Mouse (Mus musculus) MEL (cell line): ENCODE measurements around the gene Ccdc57.

Experiments
- CHD1 ChIP-seq: IDR thresholded peaks from 2 replicates; pipeline ENCODE4 v1.6.1; 2012; ENCODE audit warnings: low read depth, mild to moderate bottlenecking, inconsistent platforms, low read length, improper control_type of control experiment
- CTCF ChIP-seq, 3 experiments: IDR thresholded peaks in 2 of 3; conservative IDR thresholded peaks in 1 of 3; 2 replicates each; pipeline ENCODE4 v1.5.1; 2011 to 2012; ENCODE audit warnings: low read length in 3 of 3, low read depth in 2 of 3, mild to moderate bottlenecking in 2 of 3, improper control_type of control experiment in 1 of 3, inconsistent platforms in 1 of 3, mixed read lengths in 1 of 3, moderate library complexity in 1 of 3; ENCODE audit not compliant: control insufficient read depth in 1 of 3, insufficient read depth in 1 of 3, poor library complexity in 1 of 3, severe bottlenecking in 1 of 3
- ELF1 ChIP-seq: IDR thresholded peaks from 2 replicates; pipeline ENCODE4 v1.6.1; 2014; ENCODE audit warnings: low read depth, mild to moderate bottlenecking, inconsistent platforms, low read length, improper control_type of control experiment, moderate library complexity
- HCFC1 ChIP-seq: IDR thresholded peaks from 2 replicates; pipeline ENCODE4 v1.6.1; 2012; ENCODE audit warnings: low read depth, mild to moderate bottlenecking, inconsistent platforms, low read length, improper control_type of control experiment, moderate library complexity
- MAX ChIP-seq: IDR thresholded peaks from 2 replicates; pipeline ENCODE4 v1.6.1; 2011; ENCODE audit warnings: low read length, improper control_type of control experiment
- NELFE ChIP-seq: IDR thresholded peaks from 2 replicates; pipeline ENCODE4 v1.6.1; 2011; ENCODE audit warnings: low read depth, low read length, improper control_type of control experiment
- NRF1 ChIP-seq: IDR thresholded peaks from 2 replicates; pipeline ENCODE4 v1.6.1; 2014; ENCODE audit warnings: low read depth, mild to moderate bottlenecking, inconsistent platforms, low read length, improper control_type of control experiment, moderate library complexity; ENCODE audit not compliant: poor library complexity, insufficient read depth, severe bottlenecking
- POLR2A ChIP-seq, 2 experiments: IDR thresholded peaks; 2 replicates each; pipeline ENCODE4 v1.6.1; 2011 to 2012; ENCODE audit warnings: low read length in 2 of 2, mild to moderate bottlenecking in 2 of 2, control low read depth in 1 of 2, improper control_type of control experiment in 1 of 2, low read depth in 1 of 2, moderate library complexity in 1 of 2; ENCODE audit not compliant: control insufficient read depth in 1 of 2, insufficient read depth in 1 of 2, poor library complexity in 1 of 2
- RAD21 ChIP-seq: IDR thresholded peaks from 2 replicates; pipeline ENCODE4 v1.6.1; 2011; ENCODE audit warnings: mild to moderate bottlenecking, low read depth, low read length, improper control_type of control experiment

- TF ChIP-seq MAX (no peak), CTCF (IDR thresholded peaks at IDR 0.05 in 2 of 3, conservative IDR thresholded peaks at IDR 0.05 in 1 of 3; ENCODE audit: control insufficient read depth in 1 of 3, insufficient read depth in 1 of 3, low read depth in 2 of 3, low read length in 3 of 3, poor library complexity in 1 of 3, severe bottlenecking in 1 of 3) (peak; percentile 95 to 100 (median 100); a peak in 5 of 6 replicates), CHD1 (no peak), NELFE (no peak), ELF1 (peak; percentile 59), POLR2A (IDR thresholded peaks at IDR 0.05; ENCODE audit: control insufficient read depth in 1 of 2, insufficient read depth in 1 of 2, low read depth in 1 of 2, low read length in 2 of 2, poor library complexity in 1 of 2) (no peak), RAD21 (peak; percentile 88), HCFC1 (peak; percentile 51; the same call in 1 of the 2 replicates), NRF1 (peak; percentile 16; the same call in 1 of the 2 replicates)
Measured at GRCm38 (mm10) chr11:120905430-120905873, 27.2 kb downstream of the Ccdc57 start.
